Mouse (Mus musculus): ENCODE data around the gene Col25a1. TPM values are rescaled to one million over a fixed set of nuclear protein-coding genes. Genes with fewer than 3 reads are reported as not detected.

Gene Col25a1
- 0.07 and 0.13 TPM in 2 replicates for polyA plus RNA-seq (2012; rRNA removed)

DNA sequence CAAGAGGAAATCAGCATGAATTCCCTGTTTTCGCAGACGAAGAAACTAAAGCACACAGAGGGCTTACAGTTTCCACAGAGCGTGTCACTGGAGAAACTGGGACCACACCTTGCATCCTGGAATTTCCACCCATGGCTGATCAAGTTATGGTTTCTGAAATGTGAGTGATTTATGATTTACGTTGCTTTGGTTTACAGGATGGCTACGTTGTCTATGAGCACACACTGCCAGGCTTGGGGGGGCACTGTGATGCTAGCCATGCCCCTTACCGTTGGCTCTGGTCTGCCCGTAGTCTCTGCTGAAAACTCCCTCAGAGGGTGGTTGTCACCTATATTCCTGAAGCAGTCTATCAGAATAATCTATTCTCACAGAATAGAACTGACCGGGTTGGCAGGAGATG lies at the start of gene Col25a1:
Gene Col25a1, plus strand, starts transcription at position 301 of the 400 bp plus-strand sequence.

GRCm38 (mm10) chr3:130617439-130617898 lies 486.2 kb downstream of the Col25a1 start, which contains the start of gene Etnppl:
Gene Etnppl, plus strand, starts transcription at chr3:130617448.

Other genes starting within 250 kb of the Col25a1 start
- 35.4 and 45.1 TPM in 2 replicates for gene Casp6, start 230.1 kb upstream of the Col25a1 start, polyA plus RNA-seq (2012; rRNA removed)
- 7.6 and 10.1 TPM in 2 replicates for gene Mcub, start 161.3 kb upstream of the Col25a1 start, polyA plus RNA-seq (2012; rRNA removed)
- 41.3 and 58.2 TPM in 2 replicates for gene Sec24b, start 69.9 kb upstream of the Col25a1 start, polyA plus RNA-seq (2012; rRNA removed)

Data from colon, adult 2 months (tissue).